Mouse (Mus musculus): ENCODE data around the gene Catsperg1. TPM values are rescaled to one million over a fixed set of nuclear protein-coding genes. Genes with fewer than 3 reads are reported as not detected.
"Not testable (repeated sequence)": the region's sequence is repeated elsewhere in the genome, so short reads cannot be mapped to it uniquely, and the experiment has no call there.

The Catsperg1 gene
- polyA plus RNA-seq, 1 experiment from 2014 or later = 0.53 TPM

DNA sequence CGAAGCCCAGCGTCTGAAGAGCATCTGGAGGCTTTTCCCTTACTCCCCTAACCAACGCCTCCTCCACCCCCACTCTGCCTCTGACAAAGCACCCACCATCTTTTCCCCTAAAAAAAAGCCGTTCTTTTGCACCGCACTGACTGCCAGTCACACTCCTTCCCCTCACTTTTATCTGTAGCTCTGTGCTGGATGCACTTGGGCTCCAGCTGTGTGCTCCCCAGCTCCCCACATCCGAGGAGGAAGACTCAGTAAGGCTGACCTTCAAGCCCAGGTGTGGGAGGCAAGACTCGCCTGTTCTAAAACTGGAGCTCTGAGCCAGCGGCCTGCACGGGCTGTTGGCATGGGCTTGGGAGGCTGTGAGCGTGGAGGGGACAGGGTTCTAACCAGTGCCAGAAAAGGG is 62.3 kb downstream of the Catsperg1 start:
- WGBS = 57% methylated on average over 10 of the region's 10 CpGs
- no peaks in the 10 kb centered on the region for H3K9me3 ChIP-seq (replicated peaks; ENCODE audit: low read length)
- ATAC-seq (replicated peaks; ENCODE audit: low FRiP score, low read depth) = no peak
- H3K4me2 ChIP-seq (ENCODE audit: low read length) = no peak overlapping the region
- no peak for TF ChIP-seq CTCF (IDR thresholded peaks at IDR 0.05; ENCODE audit: low read depth)
- H3K4me3 ChIP-seq (replicated peaks; ENCODE audit: low read depth, low read length) = no peak overlapping the region
- DNase-seq (ENCODE audit: low spot score) = no peak
- no peak overlapping the region for H3K9ac ChIP-seq (ENCODE audit: low read depth, low read length)
- no peaks in the 10 kb centered on the region for H3K27me3 ChIP-seq (ENCODE audit: insufficient read depth, low read length)
- 0 out of 2 replicates have a peak, but pooled peaks cover under 1% of the 10 kb centered on the region for H3K4me1 ChIP-seq (replicated peaks; ENCODE audit: insufficient read depth, low read length)
- H3K36me3 ChIP-seq (ENCODE audit: insufficient read depth, low read length) = no peaks in the 10 kb centered on the region
- no peak overlapping the region for H3K27ac ChIP-seq

DNA sequence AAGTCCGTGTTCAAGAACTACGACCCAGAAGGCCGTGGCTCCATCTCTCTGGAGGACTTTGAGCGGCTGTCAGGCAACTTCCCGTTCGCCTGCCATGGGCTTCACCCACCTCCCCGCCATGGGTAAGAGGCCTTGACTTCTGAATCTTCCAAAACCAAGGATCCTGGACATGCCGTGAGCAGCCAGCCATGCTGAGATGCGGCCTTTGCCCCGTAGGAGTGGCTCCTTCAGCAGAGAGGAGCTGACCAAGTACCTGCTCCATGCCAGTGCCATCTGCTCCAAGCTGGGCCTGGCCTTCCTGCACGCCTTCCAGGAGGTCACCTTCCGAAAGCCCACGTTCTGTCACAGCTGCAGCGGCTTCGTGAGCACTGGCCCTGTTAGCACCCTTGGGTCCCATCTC is 65.1 kb downstream of the Catsperg1 start:
- H3K4me1 ChIP-seq (replicated peaks; ENCODE audit: insufficient read depth, low read length) = no peaks in the 10 kb centered on the region
- H3K27me3 ChIP-seq (ENCODE audit: insufficient read depth, low read length) = no peaks in the 10 kb centered on the region
- no peak overlapping the region for H3K4me2 ChIP-seq (ENCODE audit: low read length)
- no peak overlapping the region for H3K27ac ChIP-seq
- 78% methylated on average over 15 of the region's 15 CpGs for WGBS
- H3K4me3 ChIP-seq (replicated peaks; ENCODE audit: low read depth, low read length) = no peak overlapping the region
- H3K9ac ChIP-seq (ENCODE audit: low read depth, low read length) = no peak overlapping the region
- no peaks in the 10 kb centered on the region for H3K36me3 ChIP-seq (ENCODE audit: insufficient read depth, low read length)
- ATAC-seq (replicated peaks; ENCODE audit: low FRiP score, low read depth) (no peak), DNase-seq (ENCODE audit: low spot score) (no peak)
- H3K9me3 ChIP-seq (replicated peaks; ENCODE audit: low read length) = no peaks in the 10 kb centered on the region
- TF ChIP-seq CTCF (IDR thresholded peaks at IDR 0.05; ENCODE audit: low read depth) = no peak

DNA sequence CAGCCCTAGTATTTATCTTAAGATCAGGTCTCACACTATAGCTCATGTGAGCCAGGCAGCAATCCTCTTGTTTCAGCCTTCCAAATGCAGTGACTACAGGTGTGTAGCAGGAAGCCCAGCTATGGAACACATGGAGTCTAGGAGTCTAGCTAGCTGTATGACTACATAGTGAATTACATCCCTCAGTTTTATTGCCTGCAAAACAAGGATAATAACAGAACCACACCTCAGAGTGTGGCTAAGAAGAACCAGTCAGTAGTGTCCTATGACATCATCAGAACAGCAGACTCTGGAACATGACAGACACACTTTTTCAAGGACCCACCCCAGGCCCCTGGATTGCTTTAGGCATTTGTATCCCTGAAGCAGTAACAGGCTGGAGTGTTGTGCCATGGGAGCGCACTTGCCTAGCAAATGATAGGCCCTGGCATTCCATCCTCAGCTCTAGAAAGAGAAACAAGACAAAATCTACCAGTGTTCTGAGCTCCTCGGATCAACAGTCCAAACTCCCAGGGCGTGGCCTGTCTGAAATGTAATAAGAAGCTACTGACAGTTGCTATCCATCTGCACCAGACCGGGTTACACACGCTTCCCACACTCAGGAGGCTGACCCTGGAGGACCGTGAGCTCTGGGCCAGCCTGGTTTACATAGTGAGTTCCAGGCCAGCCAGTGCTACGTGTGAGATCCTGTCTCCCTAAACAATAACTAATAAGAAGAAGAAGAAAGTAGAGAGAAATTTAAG is 67.0 kb downstream of the Catsperg1 start:
- 67% methylated on average over 7 of the region's 7 CpGs for WGBS
- H3K9me3 ChIP-seq (replicated peaks; ENCODE audit: low read length) = no peaks in the 10 kb centered on the region
- TF ChIP-seq CTCF (IDR thresholded peaks at IDR 0.05; ENCODE audit: low read depth) = no peak
- H3K27me3 ChIP-seq (ENCODE audit: insufficient read depth, low read length) = no peaks in the 10 kb centered on the region
- ATAC-seq (replicated peaks; ENCODE audit: low FRiP score, low read depth) (no peak), DNase-seq (ENCODE audit: low spot score) (no peak)
- no peak overlapping the region for H3K4me2 ChIP-seq (ENCODE audit: low read length)
- no peaks in the 10 kb centered on the region for H3K4me1 ChIP-seq (replicated peaks; ENCODE audit: insufficient read depth, low read length)
- no peak overlapping the region for H3K9ac ChIP-seq (ENCODE audit: low read depth, low read length)
- no peak overlapping the region for H3K4me3 ChIP-seq (replicated peaks; ENCODE audit: low read depth, low read length)
- H3K36me3 ChIP-seq (ENCODE audit: insufficient read depth, low read length) = no peaks in the 10 kb centered on the region
- H3K27ac ChIP-seq = no peak overlapping the region

DNA sequence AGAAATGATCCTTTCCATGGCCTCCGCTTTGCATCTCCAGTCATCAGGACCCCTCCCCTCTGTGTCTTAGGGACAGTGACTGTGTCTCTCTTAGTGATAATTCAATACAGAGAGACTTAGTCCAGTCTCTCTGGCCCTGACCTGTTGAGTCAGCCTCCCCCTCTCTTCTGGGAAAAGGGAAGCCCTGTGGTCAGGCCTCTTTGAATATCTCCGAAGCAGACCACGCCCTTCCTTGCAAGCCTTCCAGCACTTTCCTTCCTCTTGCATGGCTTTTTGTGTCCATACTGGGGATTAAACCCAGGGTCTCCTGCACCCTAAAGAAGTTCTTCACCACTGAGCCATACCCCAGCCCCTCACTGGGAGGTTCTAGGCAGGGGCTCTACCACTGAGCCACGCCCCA is 69.8 kb downstream of the Catsperg1 start:
- Histone ChIP-seq H3K4me2 (ENCODE audit: low read length) (no peak overlapping the region), H3K4me3 (replicated peaks; ENCODE audit: low read depth, low read length) (no peak overlapping the region), H3K36me3 (ENCODE audit: insufficient read depth, low read length) (no peaks in the 10 kb centered on the region), H3K9ac (ENCODE audit: low read depth, low read length) (no peak overlapping the region), H3K9me3 (replicated peaks; ENCODE audit: low read length) (no peaks in the 10 kb centered on the region), H3K4me1 (replicated peaks; ENCODE audit: insufficient read depth, low read length) (no peaks in the 10 kb centered on the region), H3K27ac (no peak overlapping the region), H3K27me3 (ENCODE audit: insufficient read depth, low read length) (no peaks in the 10 kb centered on the region)
- ATAC-seq (replicated peaks; ENCODE audit: low FRiP score, low read depth) (no peak), DNase-seq (ENCODE audit: low spot score) (no peak)
- no peak for TF ChIP-seq CTCF (IDR thresholded peaks at IDR 0.05; ENCODE audit: low read depth)
- 86% methylated on average over 4 of the region's 4 CpGs for WGBS

DNA sequence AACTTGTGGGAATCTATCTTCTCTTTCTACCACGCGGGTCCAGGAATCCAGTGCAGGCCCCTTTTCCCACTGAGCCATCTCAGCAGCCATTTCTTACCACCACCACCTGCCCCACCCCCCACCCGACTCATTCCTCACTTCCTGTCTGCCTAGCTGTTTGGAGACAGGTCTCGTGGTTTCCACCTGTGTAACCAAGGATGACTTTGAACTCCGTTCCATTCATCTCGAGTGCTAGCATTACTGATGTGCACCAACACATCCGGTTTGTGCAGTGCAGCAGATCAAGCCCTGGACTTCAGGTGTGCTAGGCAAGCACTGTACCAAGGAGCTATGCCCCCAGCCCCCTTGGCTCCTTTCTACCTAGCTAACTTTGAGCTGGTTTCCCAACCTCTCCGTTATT is 72.4 kb downstream of the Catsperg1 start:
- H3K4me1 ChIP-seq (replicated peaks; ENCODE audit: insufficient read depth, low read length) = no peaks in the 10 kb centered on the region
- ATAC-seq (replicated peaks; ENCODE audit: low FRiP score, low read depth) (no peak), DNase-seq (ENCODE audit: low spot score) (no peak)
- no peaks in the 10 kb centered on the region for H3K27me3 ChIP-seq (ENCODE audit: insufficient read depth, low read length)
- no peak overlapping the region for H3K4me2 ChIP-seq (ENCODE audit: low read length)
- H3K9me3 ChIP-seq (replicated peaks; ENCODE audit: low read length) = no peaks in the 10 kb centered on the region
- H3K9ac ChIP-seq (ENCODE audit: low read depth, low read length) = no peak overlapping the region
- TF ChIP-seq CTCF (IDR thresholded peaks at IDR 0.05; ENCODE audit: low read depth) = no peak
- no peaks in the 10 kb centered on the region for H3K36me3 ChIP-seq (ENCODE audit: insufficient read depth, low read length)
- no peak overlapping the region for H3K4me3 ChIP-seq (replicated peaks; ENCODE audit: low read depth, low read length)
- H3K27ac ChIP-seq = no peak overlapping the region
- WGBS = 69% methylated on average over 8 of the region's 8 CpGs

DNA sequence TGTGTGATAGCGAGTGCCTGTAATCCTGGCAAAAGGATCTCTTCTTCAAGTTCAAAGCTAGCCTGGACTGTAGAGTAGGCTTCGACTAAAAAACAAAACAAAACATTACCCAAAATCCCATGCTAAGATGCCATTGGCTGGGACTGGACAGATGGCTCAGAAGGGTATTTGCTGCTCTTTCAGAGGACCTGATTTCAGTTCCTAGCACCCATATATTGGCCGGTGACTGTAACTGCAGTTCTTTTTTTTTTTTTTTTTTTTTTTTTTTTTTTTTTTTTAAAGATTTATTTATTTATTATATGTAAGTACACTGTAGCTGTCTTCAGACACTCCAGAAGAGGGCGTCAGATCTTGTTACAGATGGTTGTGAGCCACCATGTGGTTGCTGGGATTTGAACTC is 74.6 kb downstream of the Catsperg1 start:
- H3K27me3 ChIP-seq (ENCODE audit: insufficient read depth, low read length); H3K4me3 ChIP-seq (replicated peaks; ENCODE audit: low read depth, low read length); ATAC-seq (replicated peaks; ENCODE audit: low FRiP score, low read depth); H3K9me3 ChIP-seq (replicated peaks; ENCODE audit: low read length); H3K4me2 ChIP-seq (ENCODE audit: low read length); DNase-seq (ENCODE audit: low spot score); H3K27ac ChIP-seq; H3K36me3 ChIP-seq (ENCODE audit: insufficient read depth, low read length); H3K9ac ChIP-seq (ENCODE audit: low read depth, low read length); H3K4me1 ChIP-seq (replicated peaks; ENCODE audit: insufficient read depth, low read length): not testable (repeated sequence)
- WGBS = 93% methylated on average over 3 of the region's 4 CpGs

DNA sequence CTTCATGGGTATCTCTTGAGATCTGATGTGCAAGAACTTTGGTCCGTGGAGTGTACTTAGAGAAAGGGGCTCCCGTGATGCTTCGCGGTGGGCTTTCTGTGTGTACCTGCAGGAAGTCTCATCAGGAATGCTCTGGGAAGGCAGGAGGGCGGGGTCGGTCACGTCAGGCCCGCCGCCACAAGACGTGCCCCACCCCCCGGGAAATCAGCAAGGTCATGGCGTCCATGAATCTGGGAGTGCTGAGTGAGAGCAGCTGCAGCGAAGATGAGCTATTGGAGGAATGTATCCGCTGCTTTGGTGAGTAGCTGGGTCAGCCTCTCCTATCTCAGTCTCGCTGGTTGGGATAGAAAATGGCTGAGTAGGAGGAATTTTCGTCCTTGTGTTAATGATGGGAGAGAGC is 76.4 kb downstream of the Catsperg1 start:
- H3K4me3 ChIP-seq (replicated peaks; ENCODE audit: low read depth, low read length) = no peak overlapping the region
- H3K9ac ChIP-seq (ENCODE audit: low read depth, low read length) = no peak overlapping the region
- H3K27me3 ChIP-seq (ENCODE audit: insufficient read depth, low read length) = no peaks in the 10 kb centered on the region
- H3K4me1 ChIP-seq (replicated peaks; ENCODE audit: insufficient read depth, low read length) = peaks cover 4% of the 10 kb centered on the region; the same call in 1 of the 2 replicates
- no peaks in the 10 kb centered on the region for H3K36me3 ChIP-seq (ENCODE audit: insufficient read depth, low read length)
- H3K9me3 ChIP-seq (replicated peaks; ENCODE audit: low read length) = no peaks in the 10 kb centered on the region
- TF ChIP-seq CTCF (IDR thresholded peaks at IDR 0.05; ENCODE audit: low read depth) = no peak
- DNase-seq (ENCODE audit: low spot score) (no peak), ATAC-seq (replicated peaks; ENCODE audit: low FRiP score, low read depth) (no peak)
- no peak overlapping the region for H3K27ac ChIP-seq
- WGBS = 52% methylated on average over 16 of the region's 16 CpGs
- H3K4me2 ChIP-seq (ENCODE audit: low read length) = no peak overlapping the region

All from kidney, postnatal 0 days (tissue).